Mouse (Mus musculus) spleen, adult 2 months (tissue): Measurements from ENCODE around the gene Taf3. TPM values are rescaled to one million over a fixed set of nuclear protein-coding genes. Genes with fewer than 3 reads are reported as not detected.

Experiments used
- DNase-seq, 2 experiments: peaks; one replicate each; pipeline versions ENCODE4 v3.0.0 to v3.0.0-alpha.2; 2012 to 2021; ENCODE audit warnings: low spot score in 2 of 2, low read depth in 1 of 2
- H3K27ac ChIP-seq: fragments of 200-500 bp; 2 replicates; pipeline ENCODE4 v1.5.1; 2012; ENCODE audit warnings: low read length, inconsistent platforms; ENCODE audit not compliant: insufficient read depth
- H3K27me3 ChIP-seq: fragments of 200-500 bp; 2 replicates; pipeline ENCODE4 v1.6.1; 2012; ENCODE audit warnings: mild to moderate bottlenecking, moderate library complexity, low read length, inconsistent platforms; ENCODE audit not compliant: control insufficient read depth, insufficient read depth
- H3K36me3 ChIP-seq: fragments of 200-500 bp; 2 replicates; pipeline ENCODE4 v1.6.1; 2012; ENCODE audit warnings: mild to moderate bottlenecking, low read length, inconsistent platforms; ENCODE audit not compliant: control insufficient read depth, insufficient read depth
- H3K4me1 ChIP-seq: fragments of 200-500 bp; 2 replicates; pipeline ENCODE4 v1.6.1; 2011; ENCODE audit warnings: inconsistent platforms; ENCODE audit not compliant: control insufficient read depth, insufficient read depth, insufficient read length
- H3K4me3 ChIP-seq: fragments of 200-500 bp; 2 replicates; pipeline ENCODE4 v1.5.1; 2011; ENCODE audit warnings: mild to moderate bottlenecking, inconsistent platforms; ENCODE audit not compliant: insufficient read depth, insufficient read length; ENCODE audit errors: extremely low read depth
- CTCF ChIP-seq: fragments of 200-500 bp; IDR thresholded peaks from 2 replicates; pipeline ENCODE4 v1.5.1; 2011; ENCODE audit warnings: mild to moderate bottlenecking, inconsistent platforms; ENCODE audit not compliant: insufficient read depth, insufficient read length, insufficient replicate concordance; ENCODE audit errors: extremely low read depth
- POLR2A ChIP-seq: fragments of 200-500 bp; IDR thresholded peaks from 2 replicates; pipeline ENCODE4 v1.6.1; 2011; ENCODE audit warnings: low read depth, low read length, inconsistent platforms
- WGBS: fragments of 180-500 bp; shearing (Covaris S2); methylation state at CpG from one replicate; pipeline ENCODE4 v1.1.7; 2018; 5-methylcytosine and 5-hydroxymethylcytosine counted together
- polyA plus RNA-seq: library from polyadenylated mRNA; depleted of rRNA; stranded (reverse); fragments of >200 nt; gene quantifications from 2 replicates; pipeline ENCODE4 v1.2.3, GENCODE M21; 2012

The Taf3 gene
- polyA plus RNA-seq, 1 experiment: 8.2 TPM

DNA sequence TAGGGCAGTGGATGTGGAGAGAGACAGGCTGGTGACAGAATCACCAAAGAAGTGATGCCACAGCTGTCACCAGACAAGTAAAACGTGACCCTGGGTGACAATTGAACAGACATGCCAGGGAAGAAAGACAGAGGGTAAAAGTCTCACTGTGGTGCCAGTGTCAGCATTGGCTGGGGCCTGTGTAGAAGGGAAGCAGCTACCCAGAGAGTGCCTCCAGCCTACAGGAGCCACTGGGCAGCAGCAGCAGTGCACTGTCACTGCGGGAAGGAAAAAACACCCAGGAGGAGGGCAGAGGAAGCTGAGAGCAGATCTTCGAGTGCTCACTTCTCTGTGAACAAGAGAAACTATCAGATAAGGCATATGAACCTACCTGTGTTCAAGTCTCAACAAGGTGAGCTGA, 86.7 kb downstream of the Taf3 start:
- H3K4me3 ChIP-seq: no peak overlapping the region
- TF ChIP-seq POLR2A (no peak), CTCF (no peak)
- H3K27me3 ChIP-seq: no peaks in the 10 kb centered on the region
- 32% methylated on average over 3 of the region's 3 CpGs for WGBS
- H3K27ac ChIP-seq: no peak overlapping the region
- no peaks in the 10 kb centered on the region for H3K36me3 ChIP-seq
- no peak for DNase-seq
- peaks cover 7% of the 10 kb centered on the region; the same call in 1 of the 2 replicates for H3K4me1 ChIP-seq

DNA sequence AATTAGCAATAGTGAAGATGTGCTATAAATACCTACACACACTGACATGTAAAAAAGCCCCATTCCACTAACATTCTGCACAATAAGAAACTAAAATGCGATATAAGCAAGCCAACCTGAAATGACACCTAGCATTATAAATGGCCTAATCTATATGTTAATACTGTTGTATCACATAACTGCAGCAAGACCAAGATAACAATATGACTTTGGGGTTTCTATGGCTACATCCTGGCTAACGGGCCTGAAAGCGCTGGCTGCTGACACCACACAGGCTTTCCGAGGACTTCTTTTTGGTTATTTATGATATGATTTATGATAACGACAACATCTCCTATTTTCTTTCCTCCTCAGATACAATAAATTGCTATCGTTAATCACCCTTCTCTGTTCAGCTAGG, 90.4 kb downstream of the Taf3 start:
- Histone ChIP-seq H3K36me3 (no peaks in the 10 kb centered on the region), H3K4me3 (no peak overlapping the region), H3K27me3 (no peaks in the 10 kb centered on the region), H3K27ac (no peak overlapping the region), H3K4me1 (no peaks in the 10 kb centered on the region)
- DNase-seq: no peak
- 89% methylated on average over 6 of the region's 6 CpGs for WGBS
- TF ChIP-seq CTCF (no peak), POLR2A (no peak)

DNA sequence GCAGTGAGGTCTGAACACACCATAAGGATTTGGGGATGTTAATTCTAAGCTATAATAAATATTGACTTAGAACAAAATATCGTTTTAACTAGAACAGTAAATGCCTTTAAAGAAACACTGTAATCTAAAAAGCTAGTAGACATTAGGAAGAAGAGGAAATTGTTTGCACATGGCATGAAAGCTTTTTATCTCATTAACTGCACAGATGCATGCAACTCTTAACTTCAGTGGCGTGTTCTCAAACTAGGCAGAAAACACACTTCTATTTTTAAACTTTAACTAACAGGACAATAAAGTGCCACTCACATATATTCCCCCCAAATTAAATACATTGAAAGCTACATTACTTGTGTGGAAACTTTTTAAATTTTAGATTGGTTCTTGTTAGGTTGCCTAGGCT, 91.8 kb downstream of the Taf3 start:
- 78% methylated on average over 2 of the region's 2 CpGs for WGBS
- Histone ChIP-seq H3K36me3 (peaks cover 6% of the 10 kb centered on the region), H3K27ac (no peak overlapping the region), H3K4me3 (no peak overlapping the region), H3K4me1 (no peaks in the 10 kb centered on the region), H3K27me3 (no peaks in the 10 kb centered on the region)
- no peak for DNase-seq
- no peak for TF ChIP-seq CTCF
- no peak for TF ChIP-seq POLR2A

DNA sequence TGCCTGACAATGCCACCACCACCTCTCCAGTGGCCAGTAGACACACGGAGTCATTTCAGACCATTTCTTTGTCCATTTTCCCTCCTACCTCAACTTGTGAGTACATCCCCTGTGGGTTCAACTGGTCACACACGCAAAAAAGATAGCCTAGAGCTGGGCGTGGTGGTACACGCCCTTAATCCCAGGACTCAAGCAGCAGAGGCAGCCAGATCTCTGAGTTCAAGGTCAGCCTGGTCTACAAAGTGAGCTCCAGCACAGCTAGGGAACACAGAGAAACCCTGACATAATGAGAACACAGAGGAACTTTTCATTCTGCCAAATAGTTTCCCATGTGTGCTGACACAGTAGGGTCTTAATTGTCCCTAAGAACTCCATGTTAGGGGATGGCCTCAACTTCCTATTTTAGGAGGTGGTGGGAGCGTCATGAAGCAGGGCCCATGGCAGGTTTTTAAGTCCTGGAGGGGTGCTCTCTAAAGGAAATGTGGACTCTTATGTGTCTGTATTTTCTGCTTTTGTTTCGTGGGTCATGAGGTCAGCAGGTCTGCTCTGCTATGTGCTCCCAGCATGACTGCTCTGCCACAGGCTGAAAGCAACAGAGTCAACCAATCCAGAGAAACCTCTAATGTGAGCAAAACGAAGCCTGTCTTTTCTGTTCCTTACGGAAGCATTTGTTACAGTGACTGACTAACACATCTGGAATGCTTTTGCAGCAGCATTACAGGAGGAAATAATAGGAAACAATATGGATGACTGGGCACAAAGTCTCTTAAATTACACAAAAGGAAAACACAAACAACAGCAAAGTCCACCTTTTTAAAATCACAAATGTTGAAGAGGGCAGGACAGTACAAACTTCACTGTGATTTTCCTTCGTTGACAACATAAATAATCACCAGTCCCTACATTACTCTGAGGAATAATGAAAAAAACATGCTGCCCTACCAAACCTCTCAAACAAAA, 92.5 kb downstream of the Taf3 start:
- Histone ChIP-seq H3K27me3 (no peaks in the 10 kb centered on the region), H3K4me1 (no peaks in the 10 kb centered on the region), H3K36me3 (peaks cover 6% of the 10 kb centered on the region), H3K4me3 (no peak overlapping the region), H3K27ac (no peak overlapping the region)
- TF ChIP-seq CTCF (no peak), POLR2A (no peak)
- no peak for DNase-seq
- 90% methylated on average over 9 of the region's 9 CpGs for WGBS

DNA sequence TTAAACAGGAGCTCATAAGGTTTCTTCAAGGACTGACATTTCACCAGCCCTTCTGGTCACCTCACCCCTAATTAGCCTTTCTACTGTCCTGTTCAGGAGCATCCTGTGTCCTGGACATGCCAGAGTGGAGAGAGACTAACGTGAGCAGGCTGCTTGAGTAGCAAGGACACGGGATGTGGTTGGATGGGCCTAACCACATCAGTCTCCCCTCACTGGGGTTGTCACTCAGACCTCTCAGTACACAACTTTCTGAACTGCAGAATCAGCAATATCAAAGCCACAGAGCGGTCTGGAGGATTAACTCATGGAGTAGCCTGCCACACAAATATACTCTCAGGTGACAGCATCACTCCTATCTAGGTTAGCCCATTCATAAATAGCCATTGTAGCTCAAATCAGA, 101.7 kb downstream of the Taf3 start:
- WGBS: 38% methylated on average over 3 of the region's 3 CpGs
- H3K27ac ChIP-seq: no peak overlapping the region
- no peak overlapping the region for H3K4me3 ChIP-seq

DNA sequence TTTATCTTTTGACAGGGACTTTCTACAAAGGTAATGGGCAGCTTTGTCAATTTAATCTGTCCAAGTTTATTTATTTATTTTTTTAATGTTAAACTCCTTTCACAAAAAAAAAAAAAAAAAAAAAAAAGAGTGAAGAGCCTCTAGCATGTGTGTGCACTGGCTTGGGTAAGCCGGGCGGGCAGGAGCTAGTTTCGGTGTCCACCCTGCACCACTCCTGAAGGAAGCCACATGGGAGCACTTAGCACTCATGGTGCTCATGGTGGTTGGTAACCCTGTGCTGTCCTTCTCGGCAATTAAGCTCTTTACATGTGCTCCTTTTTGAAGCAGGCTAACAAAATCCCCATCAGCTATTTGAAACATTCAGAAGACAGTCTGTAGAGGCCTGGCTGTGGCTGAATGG, 102.8 kb downstream of the Taf3 start:
- 94% methylated on average over 4 of the region's 4 CpGs for WGBS
- Histone ChIP-seq H3K36me3 (no peaks in the 10 kb centered on the region), H3K4me1 (0 out of 2 replicates have a peak, but pooled peaks cover 2% of the 10 kb centered on the region), H3K4me3 (no peak overlapping the region), H3K27me3 (no peaks in the 10 kb centered on the region), H3K27ac (no peak overlapping the region)
- no peak for DNase-seq
- TF ChIP-seq CTCF (no peak), POLR2A (no peak)

More for the DNA sequence above, 101.7 kb downstream of the Taf3 start:
- H3K4me1 ChIP-seq: 0 out of 2 replicates have a peak, but pooled peaks cover 2% of the 10 kb centered on the region
- no peak for DNase-seq
- peaks cover under 1% of the 10 kb centered on the region for H3K36me3 ChIP-seq
- TF ChIP-seq POLR2A: no peak
- TF ChIP-seq CTCF: no peak
- H3K27me3 ChIP-seq: no peaks in the 10 kb centered on the region

DNA sequence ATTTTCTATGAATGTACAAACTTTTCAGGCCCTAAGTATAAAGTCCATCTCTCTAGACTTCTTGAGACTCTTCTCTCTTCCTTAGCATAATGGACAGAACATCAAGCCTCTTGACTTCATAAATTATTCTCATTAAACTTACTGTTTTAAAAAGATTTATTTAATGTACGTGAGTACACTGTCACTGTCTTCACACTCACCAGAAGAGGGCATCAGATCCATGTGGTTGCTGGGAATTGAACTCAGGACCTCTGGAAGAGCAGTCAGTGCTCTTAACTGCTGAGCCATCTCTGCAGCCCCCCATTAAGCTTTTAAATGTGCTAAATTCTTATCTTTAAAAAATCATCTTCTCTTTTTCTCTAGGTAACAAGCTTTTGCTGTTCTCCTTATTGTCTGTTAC, 105.4 kb downstream of the Taf3 start:
- H3K4me3 ChIP-seq: no peak overlapping the region
- DNase-seq: no peak
- TF ChIP-seq POLR2A (no peak), CTCF (no peak)
- H3K4me1 ChIP-seq: 0 out of 2 replicates have a peak, but pooled peaks cover 2% of the 10 kb centered on the region
- no peak overlapping the region for H3K27ac ChIP-seq
- peaks cover 3% of the 10 kb centered on the region; the same call in 1 of the 2 replicates for H3K36me3 ChIP-seq
- 85% methylated on average over 1 of the region's 1 CpGs for WGBS
- no peaks in the 10 kb centered on the region for H3K27me3 ChIP-seq
